Mouse (Mus musculus) T-cell, adult 2 months (primary cell): Measurements from ENCODE around the gene 1810043G02Rik.
"Not testable (repeated sequence)": the region's sequence is repeated elsewhere in the genome, so short reads cannot be mapped to it uniquely, and the experiment has no call there.

Experiments used
- DNase-seq: peaks from one replicate; pipeline ENCODE4 v3.0.0; 2022; ENCODE audit warnings: low spot score

The 1810043G02Rik gene

DNA sequence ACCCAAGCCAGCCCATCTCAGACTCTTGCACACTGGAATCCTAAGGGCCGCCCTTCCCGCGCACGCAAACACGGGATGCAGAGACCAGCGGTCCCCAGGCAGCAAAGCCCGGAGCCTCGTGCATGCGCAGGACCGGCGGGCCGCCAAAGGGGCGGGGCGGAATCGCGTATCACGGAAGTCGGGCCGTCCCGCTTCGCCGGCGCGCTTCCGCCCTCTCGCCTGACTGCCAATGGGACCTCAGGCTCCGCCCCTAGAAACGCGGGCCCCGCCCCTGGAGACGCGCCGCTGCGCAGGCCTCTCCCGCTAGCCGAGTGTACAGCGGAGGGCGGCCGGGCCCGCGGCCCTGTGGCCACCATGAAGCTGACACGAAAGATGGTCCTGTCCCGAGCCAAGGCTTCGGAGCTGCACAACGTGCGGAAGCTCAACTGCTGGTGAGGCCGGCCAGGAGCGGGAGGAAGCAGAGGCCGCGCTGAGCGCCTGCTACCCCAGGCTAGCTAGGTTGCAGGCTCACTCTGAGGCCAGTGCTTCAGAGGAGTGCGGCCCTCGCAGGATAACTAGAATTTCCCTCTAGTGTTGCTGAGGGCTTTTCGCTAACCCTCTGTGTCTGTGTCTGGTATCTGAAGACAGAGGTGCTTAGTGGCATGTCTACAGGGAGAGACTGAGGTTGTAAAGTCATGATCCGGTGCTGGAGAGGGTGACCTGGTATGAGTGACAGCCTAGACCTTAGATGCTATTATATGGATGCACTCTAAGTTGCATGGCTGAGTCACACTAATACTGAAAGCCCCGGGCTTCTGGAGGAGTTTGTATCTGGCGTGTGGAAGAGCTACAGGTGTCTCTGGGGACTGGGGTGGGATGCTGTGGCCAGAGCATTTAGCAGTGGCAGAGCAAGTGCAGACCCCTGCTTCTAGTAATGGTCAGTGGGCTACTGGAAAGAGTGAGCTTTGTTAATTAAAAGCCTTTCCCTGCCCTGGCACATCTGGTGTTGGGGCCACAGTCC lies at the start of gene 1810043G02Rik:
TSS of gene 1810043G02Rik (plus strand) at position 174 of the 1,000 bp plus-strand sequence.
- peak; percentile 97 for DNase-seq

DNA sequence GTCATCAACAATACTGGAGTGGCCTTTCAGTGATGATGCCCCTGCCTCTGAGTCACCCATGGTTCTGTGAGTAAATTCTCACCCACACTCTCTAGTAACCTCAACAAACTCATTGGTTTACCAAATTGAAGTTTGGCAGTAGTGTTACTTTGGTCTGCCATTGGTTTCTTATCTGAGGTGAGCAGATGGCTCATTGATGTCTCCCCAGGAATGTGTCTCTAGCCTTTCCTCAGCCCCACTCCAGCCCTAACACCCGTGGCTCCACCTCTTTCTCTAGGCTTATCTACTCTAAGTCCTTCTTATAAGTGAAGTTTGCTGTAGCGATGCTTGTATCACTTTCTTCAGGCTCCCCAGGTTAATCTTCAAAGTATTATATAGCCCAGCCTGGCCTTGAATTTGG lies 38.6 kb upstream of the 1810043G02Rik start:
- DNase-seq, result no peak

DNA sequence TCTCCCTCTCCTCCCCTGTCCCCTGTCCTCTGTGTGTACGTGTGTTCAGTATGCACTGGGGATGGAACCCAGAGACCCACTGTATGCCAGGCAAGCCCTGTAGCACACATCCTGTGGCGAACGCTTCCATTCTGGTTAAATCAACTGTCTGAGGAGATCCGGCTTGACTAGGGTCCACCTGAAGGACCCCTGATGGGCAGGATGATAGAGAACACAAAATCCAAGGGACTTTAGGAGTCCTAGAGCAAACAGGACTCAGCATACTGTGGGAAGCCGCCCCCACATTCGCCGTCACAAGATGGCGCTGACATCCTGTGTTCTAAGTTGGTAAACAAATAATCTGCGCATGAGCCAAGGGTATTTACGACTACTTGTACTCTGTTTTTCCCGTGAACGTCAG lies 27.9 kb upstream of the 1810043G02Rik start:
- DNase-seq, result not testable (repeated sequence)

DNA sequence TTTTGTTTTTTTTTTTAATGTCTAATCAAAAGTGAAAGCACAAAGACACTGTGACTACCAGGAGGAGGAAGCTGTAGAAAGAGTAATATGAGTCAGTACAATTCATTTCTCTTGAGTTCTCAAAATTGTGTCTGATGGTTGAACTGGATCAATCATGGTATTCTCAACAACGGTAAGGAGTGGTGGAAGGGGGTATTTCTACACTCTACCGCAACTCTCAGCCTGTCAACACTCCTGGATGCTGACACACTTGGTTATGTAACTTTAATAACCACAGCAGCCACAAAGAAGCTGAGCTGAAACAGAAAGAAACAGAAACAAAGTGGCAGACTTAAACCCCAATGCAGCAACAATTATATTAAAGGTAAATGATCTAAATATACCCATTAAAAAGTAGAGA lies 15.6 kb upstream of the 1810043G02Rik start:
- no peak for DNase-seq

DNA sequence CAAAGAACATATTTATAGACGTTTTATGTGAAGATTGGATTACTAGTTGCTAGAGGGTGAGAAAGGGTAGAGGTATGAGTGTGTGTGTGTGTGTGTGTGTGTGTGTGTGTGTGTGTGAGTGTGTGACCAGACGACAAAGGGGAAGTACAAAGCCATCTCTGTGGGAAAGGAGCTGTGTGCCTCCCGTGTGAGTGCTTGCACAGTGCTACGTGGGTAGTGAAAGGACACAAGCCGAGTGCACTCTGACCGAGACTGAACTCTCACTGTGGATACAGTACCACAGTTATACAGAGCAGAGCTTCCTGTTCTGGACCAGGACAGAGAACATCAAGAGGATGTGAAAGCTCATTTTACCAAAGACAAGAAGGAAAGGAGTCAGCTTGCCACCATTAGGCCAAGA lies 14.4 kb upstream of the 1810043G02Rik start:
- DNase-seq, result no peak

DNA sequence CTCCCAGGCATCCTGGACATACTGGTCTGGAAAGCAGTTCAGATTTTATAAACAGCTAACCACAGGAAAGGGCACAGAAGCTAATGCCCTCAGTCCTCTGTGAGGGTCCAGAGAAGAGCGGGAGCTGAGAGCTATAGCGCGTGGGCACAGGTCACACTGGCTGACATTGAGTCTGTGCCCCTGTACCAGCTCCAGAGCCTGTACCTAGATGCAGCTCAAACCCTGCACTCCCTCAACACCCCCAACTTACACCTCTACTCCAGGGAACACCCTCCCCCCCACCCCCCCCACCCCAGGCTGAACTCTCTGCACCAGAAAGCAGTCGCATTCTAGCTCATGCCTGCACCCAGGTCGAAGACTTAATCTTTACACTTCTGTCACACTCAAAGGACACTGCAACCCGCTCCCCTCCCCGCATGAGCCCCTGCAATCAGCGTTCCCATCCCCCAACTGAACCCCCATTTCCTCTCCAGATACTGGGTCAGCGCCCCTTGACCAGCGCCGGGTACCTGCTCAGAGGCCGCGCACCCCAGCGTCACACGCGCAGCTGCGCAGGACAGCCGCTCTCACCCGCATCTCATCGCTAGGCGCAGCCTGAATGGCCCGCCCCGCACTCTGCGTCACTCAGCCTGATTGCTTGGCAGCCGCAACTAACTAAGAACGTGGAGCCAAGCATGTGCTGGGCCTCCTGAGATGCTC lies 8.9 kb upstream of the 1810043G02Rik start:
- peak; percentile 43 for DNase-seq

DNA sequence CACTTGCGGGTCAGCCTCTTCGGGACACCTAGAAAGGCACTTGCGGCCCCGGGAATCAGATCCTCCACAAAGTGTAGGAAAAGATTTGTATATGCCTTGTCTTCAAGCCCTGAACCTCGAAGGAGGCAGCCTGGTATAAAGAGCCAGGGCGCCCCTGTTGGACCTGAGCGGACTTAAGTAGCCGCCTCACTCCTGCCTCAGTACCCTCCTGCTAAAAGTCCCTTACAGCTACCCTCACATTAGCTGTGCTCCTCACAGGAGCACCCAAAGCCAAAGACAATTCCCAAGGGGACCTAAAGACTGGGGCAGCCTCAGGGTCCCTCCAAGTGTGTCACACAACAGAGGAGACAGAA lies 8.4 kb upstream of the 1810043G02Rik start:
- no peak for DNase-seq

DNA sequence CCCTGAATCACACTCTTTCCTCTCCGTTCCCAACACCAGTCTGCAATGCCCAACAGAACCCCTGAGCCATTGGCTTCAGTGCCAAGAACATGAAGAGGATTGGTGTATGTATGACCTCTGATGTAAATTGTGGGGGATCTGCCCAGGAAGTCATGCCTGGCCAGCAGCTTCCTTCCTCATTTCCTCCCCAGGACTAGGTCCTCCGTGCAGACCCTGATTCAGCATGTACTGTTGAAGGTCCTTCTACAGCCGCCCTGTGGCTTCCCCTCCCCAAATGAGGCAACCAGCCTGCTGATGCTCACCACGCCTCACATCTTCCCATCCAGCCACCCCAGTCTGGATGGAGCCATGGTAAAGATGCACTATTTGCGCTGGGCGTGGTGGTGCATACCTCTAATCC lies 7.8 kb upstream of the 1810043G02Rik start, which contains the start of gene Trpm2:
TSS of gene Trpm2 (minus strand) at position 83 of the 400 bp plus-strand sequence.
- DNase-seq, result no peak

DNA sequence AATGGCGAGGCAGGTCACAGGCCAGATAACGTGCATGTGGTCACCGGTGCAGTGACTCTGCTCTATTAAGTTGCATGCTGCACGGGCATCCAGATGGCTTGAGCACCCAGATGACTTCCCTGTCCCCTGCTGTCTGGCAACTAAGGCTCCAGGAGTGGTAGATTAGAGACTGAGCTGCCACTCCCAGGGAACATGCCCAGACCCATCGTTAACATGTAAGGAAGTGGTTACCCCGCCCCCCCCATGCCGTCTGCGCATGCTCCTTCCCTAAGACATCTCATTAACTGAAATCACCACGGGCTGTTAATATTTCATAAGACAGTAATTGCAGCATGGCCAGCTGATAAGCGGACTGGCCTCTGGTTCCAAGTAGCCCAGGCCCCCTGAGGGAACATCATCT lies 7.1 kb upstream of the 1810043G02Rik start:
- DNase-seq, result no peak

DNA sequence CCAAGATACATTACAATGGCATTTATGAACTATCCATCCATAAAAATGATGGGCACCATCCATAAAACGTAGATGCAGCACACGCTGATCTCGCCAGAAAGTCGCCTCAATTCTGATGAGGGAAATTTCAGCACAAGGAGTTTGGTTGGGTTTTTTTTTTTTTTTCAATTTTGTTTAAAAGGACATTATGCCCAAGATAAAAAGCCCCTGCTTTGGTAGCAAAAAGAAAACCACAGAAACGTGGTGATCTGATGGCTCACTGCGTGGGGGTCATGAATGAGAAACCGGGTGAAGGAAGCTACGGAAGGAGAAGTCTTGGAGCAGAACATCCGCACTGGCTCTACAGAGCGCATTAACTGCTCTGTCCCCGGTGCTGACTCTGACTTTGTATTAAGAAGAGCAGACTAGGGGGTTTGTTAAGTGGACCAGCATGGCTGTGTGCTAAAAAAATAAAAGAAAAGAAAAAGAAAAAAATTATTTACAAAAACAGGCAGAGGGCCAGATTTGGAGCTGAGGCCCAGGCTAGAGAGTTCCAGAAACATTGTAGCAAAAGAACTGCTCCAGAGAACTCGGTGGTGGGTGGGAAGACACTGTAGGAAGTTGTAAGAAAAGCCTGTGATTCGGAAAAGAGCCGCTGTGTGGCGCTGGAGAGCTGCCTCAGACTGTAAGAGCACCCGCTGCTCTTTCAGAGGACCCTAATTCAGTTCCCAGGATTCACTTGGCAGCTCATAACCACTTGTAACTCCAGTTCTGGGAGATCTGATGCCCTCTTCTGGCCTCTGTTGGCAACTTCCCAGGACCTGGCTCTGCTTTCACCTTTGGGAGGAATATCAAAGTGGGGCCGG lies 6.4 kb upstream of the 1810043G02Rik start:
- peak; percentile 26 for DNase-seq

DNA sequence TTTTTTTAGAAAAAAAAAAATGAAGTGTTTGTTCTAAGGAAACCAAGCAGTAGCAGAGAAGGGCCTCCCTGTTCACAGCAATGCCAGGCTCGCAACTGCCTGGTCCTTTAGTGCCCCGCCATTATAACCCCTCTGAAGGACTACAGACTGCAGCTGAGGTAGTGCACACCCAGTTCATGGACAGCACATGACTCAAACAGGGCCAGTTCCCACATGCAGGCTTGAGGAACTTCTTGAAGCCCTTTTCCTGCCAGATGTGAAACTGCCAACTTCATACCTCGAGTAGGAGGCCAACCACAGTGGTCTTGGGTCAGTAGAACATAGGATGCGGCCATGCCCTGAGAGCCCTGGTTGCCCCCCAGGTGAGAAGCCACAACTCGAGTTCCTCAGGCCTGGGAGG lies 4.0 kb upstream of the 1810043G02Rik start:
- DNase-seq, result no peak

DNA sequence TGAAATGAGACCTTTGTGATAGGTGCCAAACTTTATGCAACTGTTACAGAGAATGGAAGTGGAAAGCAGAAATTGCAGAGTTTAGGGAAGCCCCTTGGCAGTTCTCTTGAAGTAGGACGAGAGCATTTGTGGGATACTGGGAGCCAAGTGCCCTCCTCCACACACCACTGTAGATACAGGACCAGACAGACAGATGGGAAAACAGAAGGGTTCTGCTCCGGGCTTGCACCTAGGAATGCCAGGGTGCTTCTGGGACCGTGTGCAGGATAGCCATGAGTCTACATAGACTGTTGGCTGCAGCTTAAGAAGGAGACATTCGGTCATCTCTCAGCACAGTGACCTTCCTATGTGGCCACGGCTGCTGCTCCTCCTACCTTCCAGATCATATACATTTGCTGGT lies 3.5 kb upstream of the 1810043G02Rik start:
- DNase-seq, result no peak

DNA sequence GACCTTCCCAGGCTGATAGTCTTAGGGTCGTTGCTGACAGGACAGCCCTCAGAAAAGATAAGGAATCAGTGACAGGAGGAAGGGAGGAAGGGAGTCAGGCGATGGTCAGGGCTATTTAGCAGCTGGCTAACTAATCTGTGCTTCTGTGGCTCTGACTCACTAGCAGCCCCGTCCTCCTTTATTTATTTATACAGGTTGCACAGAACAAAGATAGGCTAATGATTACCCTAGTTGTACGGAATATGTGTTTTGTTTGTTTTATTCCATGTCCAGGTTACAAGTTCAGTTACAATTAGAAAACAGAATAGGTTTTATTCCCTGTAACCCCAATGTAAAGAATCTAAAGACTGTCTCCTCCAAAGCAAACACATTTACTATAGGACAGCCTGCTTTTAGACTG lies 2.7 kb upstream of the 1810043G02Rik start:
- no peak for DNase-seq

DNA sequence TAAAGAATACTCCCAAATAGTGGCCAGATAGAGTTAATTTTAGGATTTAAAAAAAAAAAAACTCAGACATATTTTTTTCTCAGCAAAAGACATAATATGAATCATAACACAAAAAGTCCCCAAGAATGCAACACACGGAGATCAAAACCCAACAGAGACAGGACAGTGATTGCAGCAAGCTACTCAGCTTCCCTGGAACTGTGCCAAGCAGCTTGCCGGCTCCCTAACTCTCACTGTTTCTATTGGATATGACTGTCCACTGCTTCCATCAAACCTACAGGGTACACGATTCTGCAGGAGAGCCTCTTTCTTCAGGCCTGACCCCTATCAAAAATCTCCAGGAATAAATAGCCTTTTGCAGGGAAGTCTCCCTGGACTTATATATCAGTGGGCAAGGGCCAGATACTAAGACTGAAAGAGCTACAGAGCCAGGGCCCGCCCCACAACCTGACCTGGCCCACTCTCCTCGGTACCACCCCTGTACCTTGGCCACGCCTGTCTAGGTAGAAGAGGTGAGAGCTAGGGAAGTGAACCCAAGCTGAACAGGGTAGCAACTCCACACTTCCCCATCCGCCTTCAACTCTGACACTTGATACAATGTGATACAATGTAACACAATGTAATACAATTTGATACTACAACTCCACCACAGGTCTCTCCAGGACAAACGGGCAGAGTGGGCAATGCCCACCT lies 1.7 kb upstream of the 1810043G02Rik start:
- DNase-seq, result no peak

DNA sequence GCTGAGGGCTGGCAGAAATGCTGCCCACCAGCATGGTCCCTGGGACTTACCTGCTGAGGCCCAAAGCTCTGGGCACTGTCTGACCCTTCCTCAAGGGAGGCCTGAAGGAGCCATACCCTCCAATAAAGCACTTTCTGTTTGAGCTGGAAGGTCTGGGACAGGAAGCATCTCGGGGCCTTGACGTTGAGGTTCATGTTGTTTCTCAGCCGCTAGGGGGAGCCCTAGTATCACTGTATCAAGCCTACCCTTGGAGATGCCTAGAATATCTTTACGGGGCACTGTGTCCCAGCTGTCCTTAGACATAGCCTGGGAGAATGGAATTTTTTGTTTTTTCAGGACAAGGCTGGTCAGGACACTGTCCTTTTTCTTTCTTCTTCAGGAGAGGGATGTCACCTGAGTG lies 6.3 kb downstream of the 1810043G02Rik start:
- peak; percentile 67 for DNase-seq

DNA sequence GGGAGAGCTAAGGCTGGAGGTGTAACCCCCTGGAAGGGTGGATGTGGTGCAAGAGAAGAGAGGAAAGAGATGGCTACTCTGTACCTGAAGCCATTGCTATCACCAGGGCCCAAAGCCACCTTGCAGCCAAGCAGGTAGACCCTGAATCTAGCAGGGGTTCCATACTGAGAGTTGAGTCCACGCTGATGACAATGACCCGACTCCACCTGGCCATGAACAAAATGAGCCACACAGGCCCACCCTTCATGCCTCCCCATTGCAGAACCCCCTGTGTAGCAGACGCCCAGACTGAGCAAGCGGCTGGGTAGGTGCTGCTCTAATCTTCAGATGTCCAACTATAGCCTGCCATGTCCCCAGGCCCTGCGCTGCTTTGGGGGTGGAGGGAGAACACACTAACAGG lies 7.5 kb downstream of the 1810043G02Rik start:
- DNase-seq, result no peak

DNA sequence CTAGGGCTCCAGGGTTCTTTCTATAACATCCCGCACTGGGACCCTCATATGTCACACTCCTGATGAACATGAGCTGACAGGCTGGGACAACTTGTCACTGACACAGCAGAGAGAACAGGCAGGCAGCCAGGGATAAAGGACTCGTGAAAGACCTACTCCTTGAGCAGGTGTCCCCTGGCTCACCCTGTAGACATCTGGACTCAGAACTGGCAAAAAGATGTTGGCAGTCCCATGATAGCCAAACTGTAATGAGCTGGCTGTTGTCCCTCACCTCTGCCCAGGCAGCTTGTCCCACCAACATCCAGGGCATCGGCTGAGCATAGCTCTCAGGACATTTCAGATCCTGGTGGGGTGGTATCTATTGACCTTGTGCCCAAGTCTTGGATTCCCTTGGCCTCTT lies 17.3 kb downstream of the 1810043G02Rik start:
- no peak for DNase-seq

DNA sequence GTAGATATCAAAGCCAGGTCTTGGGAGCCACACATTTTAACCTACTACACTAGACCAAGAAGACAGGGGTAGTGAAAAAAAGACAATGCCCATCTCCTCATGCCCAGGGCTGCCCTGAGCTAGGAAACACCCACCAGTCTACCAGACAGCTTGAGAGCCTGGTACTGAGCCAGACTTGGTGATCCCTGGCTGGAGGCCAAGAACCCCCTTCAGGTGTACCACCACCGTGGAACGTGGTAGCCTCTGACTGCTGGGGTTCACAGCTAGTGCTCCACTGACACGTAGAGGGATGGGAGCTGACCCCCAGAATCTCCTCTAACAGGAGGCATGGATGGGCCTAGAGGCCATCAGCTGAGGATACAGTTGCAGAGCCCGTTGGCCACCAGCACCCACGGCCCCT lies 21.9 kb downstream of the 1810043G02Rik start:
- DNase-seq, result no peak

DNA sequence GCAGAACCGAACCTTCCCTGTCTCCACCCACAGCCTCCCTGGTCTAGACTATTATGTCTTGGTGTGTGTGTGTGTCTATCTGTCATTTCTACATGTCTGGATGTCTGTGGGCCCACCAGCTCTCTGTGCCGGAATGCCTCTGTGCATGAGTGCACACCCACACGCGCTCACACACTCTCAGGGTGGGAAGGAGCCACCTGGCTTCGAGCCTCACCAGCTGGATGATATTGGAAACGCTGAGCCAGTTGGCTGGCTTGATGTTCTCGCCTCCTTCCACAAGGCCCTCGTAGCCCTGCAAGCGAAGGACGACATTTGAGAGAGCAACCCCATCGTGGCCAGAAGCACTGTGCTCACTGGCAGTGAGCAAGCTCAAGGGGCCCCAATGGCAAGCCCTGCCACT lies 23.5 kb downstream of the 1810043G02Rik start:
- no peak for DNase-seq

DNA sequence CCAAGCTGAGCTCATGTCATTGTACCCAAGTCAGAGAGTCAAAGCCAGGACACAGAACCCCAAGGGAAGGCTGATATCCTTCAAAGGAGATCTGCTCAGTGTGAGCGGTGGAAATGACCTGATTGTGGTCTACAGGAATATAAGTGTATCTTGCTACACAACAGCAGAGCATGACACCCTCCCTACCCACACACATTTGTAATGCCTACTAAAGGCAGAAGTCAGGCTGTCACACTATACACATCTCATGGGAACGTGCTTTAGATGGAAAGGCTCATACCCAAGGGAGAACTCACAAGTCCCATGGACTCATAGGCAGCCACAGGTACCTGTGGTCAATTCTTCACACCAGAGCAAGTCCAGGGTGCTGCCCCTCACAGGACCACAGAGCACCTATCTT lies 24.0 kb downstream of the 1810043G02Rik start:
- no peak for DNase-seq

DNA sequence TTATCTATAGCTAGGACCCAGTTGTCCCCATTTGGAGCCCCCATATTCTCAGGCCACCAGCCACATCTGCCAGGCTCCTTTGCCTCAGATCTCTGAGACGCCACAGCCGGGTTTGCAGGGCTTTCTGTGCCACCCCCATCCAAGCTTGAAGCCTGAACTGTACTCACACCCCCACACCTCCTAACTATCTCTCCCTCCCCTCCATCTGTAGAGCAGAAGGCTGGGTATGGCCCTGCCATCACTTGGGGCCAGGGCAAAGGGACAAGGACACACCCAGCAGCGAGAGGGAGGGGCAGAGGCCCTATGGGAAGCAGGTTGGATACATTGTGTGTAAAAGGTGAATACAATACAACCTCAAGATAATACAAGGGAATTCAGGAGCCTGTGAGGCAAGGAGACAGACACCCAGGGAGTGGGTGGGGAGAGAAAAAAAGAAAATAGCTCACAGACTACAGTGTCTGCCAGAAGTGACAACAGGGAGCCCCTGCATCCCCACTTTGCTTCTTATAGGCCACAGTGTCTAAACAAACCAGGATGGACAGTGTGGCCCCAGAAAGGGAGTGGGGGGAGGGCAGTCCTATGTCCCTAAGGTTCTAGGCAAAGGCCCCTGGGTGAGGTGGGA lies 26.3 kb downstream of the 1810043G02Rik start:
- DNase-seq, result no peak
